ENCODE assay signal across 7 mouse cellular contexts in genomic region chr11:102061236-102061940, GRCm38 (mm10). TPM values are rescaled to one million over a fixed set of nuclear protein-coding genes. Genes with fewer than 3 reads are reported as not detected.
DNase-seq lines count a peak whose midpoint lies in the region; ATAC-seq lines count a peak whose summit lies in the region.

No protein-coding gene starts in this region.

- no peak overlapping the region; the same call in 1 of the 2 replicates for H3K27ac ChIP-seq in embryonic facial prominence, embryonic 10.5 days (replicated peaks)
- H3K27ac ChIP-seq in midbrain, embryonic 11.5 days (ENCODE audit: low read depth, low read length) = no peak overlapping the region

- intact Hi-C loops in left cerebral cortex, postnatal 4 days (cut with DNase I) = loop anchor here (5.0 kb wide), 1 partner anchor 76 kb away; no protein-coding TSS in a partner anchor

- 2% methylated on average over 23 of the region's 23 CpGs for WGBS in embryonic facial prominence, embryonic 10.5 days
- WGBS in midbrain, embryonic 11.5 days = 3% methylated on average over 23 of the region's 23 CpGs

- peak overlapping the region; percentile 54 for H3K9ac ChIP-seq in midbrain, embryonic 11.5 days (ENCODE audit: low read length)

- peaks cover 22% of the 10 kb centered on the region for H3K4me1 ChIP-seq in embryonic facial prominence, embryonic 10.5 days
- peaks cover 2% of the 10 kb centered on the region; the same call in 1 of the 2 replicates for H3K4me1 ChIP-seq in midbrain, embryonic 11.5 days (ENCODE audit: control insufficient read depth, insufficient read depth, low read length)

- H3K4me2 ChIP-seq in midbrain, embryonic 11.5 days = peak overlapping the region; percentile 70

- peak; percentile 86 for DNase-seq in adrenal gland, postnatal 14 days
- peak; percentile 84 for DNase-seq in embryonic facial prominence, embryonic 10.5 days (ENCODE audit: low spot score)
- peak; percentile 98 for DNase-seq in heart, adult 11 months
- peak; percentile 60 for DNase-seq in kidney, adult 11 months
- DNase-seq in left cerebral cortex, postnatal 4 days = peak; percentile 79
- DNase-seq in midbrain, embryonic 11.5 days (ENCODE audit: low spot score, missing footprints) = peak; percentile 98
- DNase-seq in skeletal muscle tissue, adult 2 months (ENCODE audit: low read depth, low spot score) = peak; percentile 54

- H3K36me3 ChIP-seq in embryonic facial prominence, embryonic 10.5 days (replicated peaks) = peaks cover 39% of the 10 kb centered on the region
- peaks cover 2% of the 10 kb centered on the region; the same call in 1 of the 2 replicates for H3K36me3 ChIP-seq in midbrain, embryonic 11.5 days (ENCODE audit: control insufficient read depth, insufficient read depth, low read length)

- peak overlapping the region; percentile 59 for H3K4me3 ChIP-seq in embryonic facial prominence, embryonic 10.5 days
- H3K4me3 ChIP-seq in midbrain, embryonic 11.5 days (ENCODE audit: low read depth, low read length) = peak overlapping the region; percentile 35

- peak; percentile 81 for ATAC-seq in midbrain, embryonic 11.5 days (ENCODE audit: low FRiP score)

- peaks cover 62% of the 10 kb centered on the region for H3K27me3 ChIP-seq in embryonic facial prominence, embryonic 10.5 days (replicated peaks; ENCODE audit: low read depth, poor library complexity, severe bottlenecking)
- peaks cover 7% of the 10 kb centered on the region; the same call in 1 of the 2 replicates for H3K27me3 ChIP-seq in midbrain, embryonic 11.5 days (ENCODE audit: control insufficient read depth, insufficient read depth, low read length)

- no peaks in the 10 kb centered on the region for H3K9me3 ChIP-seq in embryonic facial prominence, embryonic 10.5 days
- H3K9me3 ChIP-seq in midbrain, embryonic 11.5 days (ENCODE audit: control insufficient read depth, low read length) = no peaks in the 10 kb centered on the region

RNA-seq across cellular contexts. Expression of gene Cd300lg, which starts 20.1 kb away (rescaled TPM):
- total RNA-seq in adrenal gland, postnatal 14 days (2021) = 50.5 and 61.4 TPM in 2 replicates
- polyA plus RNA-seq in embryonic facial prominence, embryonic 10.5 days (2016; fragmentation: Nextera tagmentation; extraction: Ambion mirVana) = 0.28 and 0.51 TPM in 2 replicates
- total RNA-seq in left cerebral cortex, postnatal 4 days (2021) = not detected
- polyA plus RNA-seq in midbrain, embryonic 11.5 days (2014; fragmentation: Nextera tagmentation; extraction: Ambion mirVana) = 0.11 and 0.19 TPM in 2 replicates

RNA-seq across cellular contexts. Expression of gene Mpp2, which starts 26.9 kb away (rescaled TPM):
- 8.6 and 10.1 TPM in 2 replicates for total RNA-seq in adrenal gland, postnatal 14 days (2021)
- 12.5 and 12.9 TPM in 2 replicates for polyA plus RNA-seq in embryonic facial prominence, embryonic 10.5 days (2016; fragmentation: Nextera tagmentation; extraction: Ambion mirVana)
- 10 to 100 TPM; 39.1 to 45.0 TPM for total RNA-seq in left cerebral cortex, postnatal 4 days (2021)
- 9.4 and 10.8 TPM in 2 replicates for polyA plus RNA-seq in midbrain, embryonic 11.5 days (2014; fragmentation: Nextera tagmentation; extraction: Ambion mirVana)

RNA-seq across cellular contexts. Expression of gene Mpp3, which starts 33.1 kb away (rescaled TPM):
- total RNA-seq in adrenal gland, postnatal 14 days (2021) = 9.0 and 14.8 TPM in 2 replicates
- 8.2 and 10.3 TPM in 2 replicates for polyA plus RNA-seq in embryonic facial prominence, embryonic 10.5 days (2016; fragmentation: Nextera tagmentation; extraction: Ambion mirVana)
- total RNA-seq in left cerebral cortex, postnatal 4 days (2021) = 10 to 100 TPM; 53.1 to 56.3 TPM
- 14.4 and 15.5 TPM in 2 replicates for polyA plus RNA-seq in midbrain, embryonic 11.5 days (2014; fragmentation: Nextera tagmentation; extraction: Ambion mirVana)

RNA-seq across cellular contexts. Expression of gene Ppy, which starts 39.7 kb away (rescaled TPM):
- total RNA-seq in adrenal gland, postnatal 14 days (2021) = not detected in 2 replicates
- polyA plus RNA-seq in embryonic facial prominence, embryonic 10.5 days (2016; fragmentation: Nextera tagmentation; extraction: Ambion mirVana) = not detected in 2 replicates
- not detected for total RNA-seq in left cerebral cortex, postnatal 4 days (2021)
- not detected in 2 replicates for polyA plus RNA-seq in midbrain, embryonic 11.5 days (2014; fragmentation: Nextera tagmentation; extraction: Ambion mirVana)

RNA-seq across cellular contexts. Expression of gene Pyy, which starts 46.2 kb away (rescaled TPM):
- total RNA-seq in adrenal gland, postnatal 14 days (2021) = not detected in 2 replicates
- polyA plus RNA-seq in embryonic facial prominence, embryonic 10.5 days (2016; fragmentation: Nextera tagmentation; extraction: Ambion mirVana) = 0.32 and 0.49 TPM in 2 replicates
- not detected for total RNA-seq in left cerebral cortex, postnatal 4 days (2021)
- polyA plus RNA-seq in midbrain, embryonic 11.5 days (2014; fragmentation: Nextera tagmentation; extraction: Ambion mirVana) = 0.44 TPM in 1 of 2 replicates, not detected in the other

Comparison
In these comparisons a context has a peak if more than half of its experiments do, and no peak if none do; other contexts are left out.
1. RNA of gene Cd300lg, which starts 20.1 kb away (total RNA-seq): 50.5 to 61.4 TPM in adrenal gland, postnatal 14 days; not detected in left cerebral cortex, postnatal 4 days; every median in the first group is over 10 times any median in the second.
2. Peak in every context shown above with its lines, with median percentiles within 50 percentile points of each other: DNase-seq.